Mouse (Mus musculus): ENCODE measurements around the gene Tenm1. TPM values are rescaled to one million over a fixed set of nuclear protein-coding genes. Genes with fewer than 3 reads are reported as not detected.

The Tenm1 gene
- polyA plus RNA-seq, 1 experiment from 2014 or later, result 2.6 TPM

GRCm38 (mm10) chrX:43372526-43372925, 56.4 kb downstream of the Tenm1 start:
- 67% methylated on average over 1 of the region's 1 CpGs for WGBS
- H3K27me3 ChIP-seq (replicated peaks; ENCODE audit: control insufficient read depth, insufficient read depth, low read length), result no peaks in the 10 kb centered on the region
- no peak overlapping the region for H3K9ac ChIP-seq (ENCODE audit: low read depth, low read length)
- H3K9me3 ChIP-seq (ENCODE audit: control insufficient read depth, low read length), result no peaks in the 10 kb centered on the region
- no peak overlapping the region for H3K4me2 ChIP-seq (ENCODE audit: low read depth, low read length)
- no peaks in the 10 kb centered on the region for H3K36me3 ChIP-seq (ENCODE audit: control insufficient read depth, insufficient read depth, low read length)
- ATAC-seq (ENCODE audit: low read depth) (no peak), DNase-seq (ENCODE audit: low spot score) (no peak)
- no peaks in the 10 kb centered on the region for H3K4me1 ChIP-seq (ENCODE audit: control insufficient read depth, insufficient read depth, low read length)
- no peak overlapping the region for H3K4me3 ChIP-seq (ENCODE audit: low read depth, low read length)
- H3K27ac ChIP-seq (replicated peaks; ENCODE audit: low read depth, low read length), result no peak overlapping the region

- no peaks in the 10 kb centered on the region for H3K27me3 ChIP-seq (replicated peaks; ENCODE audit: control insufficient read depth, insufficient read depth, low read length)
- WGBS, result 59% methylated on average over 1 of the region's 1 CpGs
- no peak for ATAC-seq (ENCODE audit: low read depth)
These were observed 109.6 kb downstream of the Tenm1 start for GRCm38 (mm10) chrX:43319351-43319750.

DNA sequence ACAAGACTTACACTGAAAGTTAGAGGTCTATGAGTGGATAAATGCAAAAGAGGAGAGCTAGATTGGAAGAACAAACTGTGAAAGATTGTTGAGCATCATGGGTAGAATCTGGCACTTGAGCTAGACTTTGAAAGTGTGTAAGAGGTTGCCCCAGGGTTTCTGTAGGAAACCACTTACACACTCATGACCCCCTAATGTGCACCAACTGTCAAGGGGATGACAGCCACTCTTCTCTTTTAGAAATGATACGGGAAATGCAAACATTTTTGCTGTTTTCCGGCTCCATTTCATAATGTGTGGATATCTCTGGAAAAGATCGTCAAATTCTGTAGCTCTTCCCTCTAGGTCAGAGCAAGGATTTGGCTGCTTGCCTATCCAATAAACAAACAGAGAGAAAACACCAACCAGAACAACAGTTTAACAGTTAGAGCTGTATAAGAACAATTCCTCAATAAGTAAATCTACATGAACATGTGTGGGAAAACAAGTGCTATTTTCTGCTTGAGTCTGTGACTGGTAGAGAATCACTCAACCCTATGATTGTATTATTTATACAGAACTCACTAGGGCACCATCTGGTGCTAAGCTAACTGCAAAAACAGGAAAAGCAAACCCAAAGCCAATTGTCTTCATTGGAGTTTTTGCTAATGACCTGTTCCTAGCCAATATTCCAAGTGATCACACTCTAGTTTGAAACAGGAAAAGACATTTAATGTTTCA, 111.0 kb downstream of the Tenm1 start:
- H3K9ac ChIP-seq (ENCODE audit: low read depth, low read length), result no peak overlapping the region
- no peak overlapping the region for H3K4me2 ChIP-seq (ENCODE audit: low read depth, low read length)
- H3K9me3 ChIP-seq (ENCODE audit: control insufficient read depth, low read length), result no peaks in the 10 kb centered on the region
- no peaks in the 10 kb centered on the region for H3K4me1 ChIP-seq (ENCODE audit: control insufficient read depth, insufficient read depth, low read length)
- H3K27ac ChIP-seq (replicated peaks; ENCODE audit: low read depth, low read length), result no peak overlapping the region
- H3K27me3 ChIP-seq (replicated peaks; ENCODE audit: control insufficient read depth, insufficient read depth, low read length), result no peaks in the 10 kb centered on the region
- H3K36me3 ChIP-seq (ENCODE audit: control insufficient read depth, insufficient read depth, low read length), result no peaks in the 10 kb centered on the region
- no peak for ATAC-seq (ENCODE audit: low read depth)
- no peak for DNase-seq (ENCODE audit: low spot score)
- WGBS, result 85% methylated on average over 3 of the region's 3 CpGs
- H3K4me3 ChIP-seq (ENCODE audit: low read depth, low read length), result no peak overlapping the region

More at GRCm38 (mm10) chrX:43319351-43319750, 109.6 kb downstream of the Tenm1 start:
- Histone ChIP-seq H3K4me1 (ENCODE audit: control insufficient read depth, insufficient read depth, low read length) (no peaks in the 10 kb centered on the region), H3K9ac (ENCODE audit: low read depth, low read length) (no peak overlapping the region), H3K9me3 (ENCODE audit: control insufficient read depth, low read length) (no peaks in the 10 kb centered on the region), H3K4me2 (ENCODE audit: low read depth, low read length) (no peak overlapping the region), H3K36me3 (ENCODE audit: control insufficient read depth, insufficient read depth, low read length) (no peaks in the 10 kb centered on the region), H3K27ac (replicated peaks; ENCODE audit: low read depth, low read length) (no peak overlapping the region), H3K4me3 (ENCODE audit: low read depth, low read length) (no peak overlapping the region)
- DNase-seq (ENCODE audit: low spot score), result no peak

DNA sequence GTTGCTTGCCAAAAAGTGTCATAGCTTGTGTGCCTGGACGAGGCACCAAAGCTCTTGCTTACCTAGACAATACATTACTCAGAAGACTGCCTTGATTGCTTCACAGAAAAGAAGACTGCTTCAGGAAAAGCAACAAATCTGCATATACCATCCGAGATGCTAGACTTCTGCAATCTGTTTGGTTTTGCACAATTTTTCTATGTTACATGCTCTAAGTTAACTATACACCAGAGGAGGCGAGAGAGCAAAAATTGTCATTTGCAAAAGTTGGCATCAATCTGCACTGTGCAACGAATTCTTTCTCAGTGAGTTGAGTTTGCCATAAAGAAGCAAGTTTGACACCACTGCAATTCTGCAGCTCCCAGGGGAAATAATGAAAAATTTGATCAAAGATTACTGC, 193.1 kb downstream of the Tenm1 start:
- ATAC-seq (ENCODE audit: low read depth) (no peak), DNase-seq (ENCODE audit: low spot score) (no peak)
- WGBS, result 76% methylated on average over 4 of the region's 4 CpGs
- H3K4me2 ChIP-seq (ENCODE audit: low read depth, low read length), result no peak overlapping the region
- H3K4me1 ChIP-seq (ENCODE audit: control insufficient read depth, insufficient read depth, low read length), result no peaks in the 10 kb centered on the region
- H3K27me3 ChIP-seq (replicated peaks; ENCODE audit: control insufficient read depth, insufficient read depth, low read length), result no peaks in the 10 kb centered on the region
- no peak overlapping the region for H3K9ac ChIP-seq (ENCODE audit: low read depth, low read length)
- H3K4me3 ChIP-seq (ENCODE audit: low read depth, low read length), result no peak overlapping the region
- H3K9me3 ChIP-seq (ENCODE audit: control insufficient read depth, low read length), result no peaks in the 10 kb centered on the region
- no peaks in the 10 kb centered on the region for H3K36me3 ChIP-seq (ENCODE audit: control insufficient read depth, insufficient read depth, low read length)
- no peak overlapping the region for H3K27ac ChIP-seq (replicated peaks; ENCODE audit: low read depth, low read length)

- Histone ChIP-seq H3K36me3 (ENCODE audit: control insufficient read depth, insufficient read depth, low read length) (no peaks in the 10 kb centered on the region), H3K4me3 (ENCODE audit: low read depth, low read length) (no peak overlapping the region), H3K9ac (ENCODE audit: low read depth, low read length) (no peak overlapping the region), H3K9me3 (ENCODE audit: control insufficient read depth, low read length) (no peaks in the 10 kb centered on the region), H3K27me3 (replicated peaks; ENCODE audit: control insufficient read depth, insufficient read depth, low read length) (no peaks in the 10 kb centered on the region), H3K4me1 (ENCODE audit: control insufficient read depth, insufficient read depth, low read length) (no peaks in the 10 kb centered on the region), H3K4me2 (ENCODE audit: low read depth, low read length) (no peak overlapping the region), H3K27ac (replicated peaks; ENCODE audit: low read depth, low read length) (no peak overlapping the region)
- ATAC-seq (ENCODE audit: low read depth) (no peak), DNase-seq (ENCODE audit: low spot score) (no peak)
- 81% methylated on average over 3 of the region's 3 CpGs for WGBS
These were observed 223.9 kb downstream of the Tenm1 start for GRCm38 (mm10) chrX:43205003-43205402.

GRCm38 (mm10) chrX:43202249-43202783, 226.6 kb downstream of the Tenm1 start:
- Histone ChIP-seq H3K4me2 (ENCODE audit: low read depth, low read length) (no peak overlapping the region), H3K4me1 (ENCODE audit: control insufficient read depth, insufficient read depth, low read length) (no peaks in the 10 kb centered on the region), H3K9me3 (ENCODE audit: control insufficient read depth, low read length) (no peaks in the 10 kb centered on the region), H3K4me3 (ENCODE audit: low read depth, low read length) (no peak overlapping the region), H3K27me3 (replicated peaks; ENCODE audit: control insufficient read depth, insufficient read depth, low read length) (no peaks in the 10 kb centered on the region), H3K36me3 (ENCODE audit: control insufficient read depth, insufficient read depth, low read length) (no peaks in the 10 kb centered on the region), H3K9ac (ENCODE audit: low read depth, low read length) (no peak overlapping the region), H3K27ac (replicated peaks; ENCODE audit: low read depth, low read length) (no peak overlapping the region)
- no peak for ATAC-seq (ENCODE audit: low read depth)
- DNase-seq (ENCODE audit: low spot score), result peak; percentile 2
- 54% methylated on average over 5 of the region's 5 CpGs for WGBS

GRCm38 (mm10) chrX:43182975-43183374, 246.0 kb downstream of the Tenm1 start:
- Histone ChIP-seq H3K4me1 (ENCODE audit: control insufficient read depth, insufficient read depth, low read length) (no peaks in the 10 kb centered on the region), H3K36me3 (ENCODE audit: control insufficient read depth, insufficient read depth, low read length) (no peaks in the 10 kb centered on the region), H3K4me2 (ENCODE audit: low read depth, low read length) (no peak overlapping the region), H3K9me3 (ENCODE audit: control insufficient read depth, low read length) (no peaks in the 10 kb centered on the region), H3K9ac (ENCODE audit: low read depth, low read length) (no peak overlapping the region), H3K4me3 (ENCODE audit: low read depth, low read length) (no peak overlapping the region), H3K27me3 (replicated peaks; ENCODE audit: control insufficient read depth, insufficient read depth, low read length) (no peaks in the 10 kb centered on the region), H3K27ac (replicated peaks; ENCODE audit: low read depth, low read length) (no peak overlapping the region)
- DNase-seq (ENCODE audit: low spot score), result no peak
- WGBS, result 86% methylated on average over 1 of the region's 1 CpGs
- ATAC-seq (ENCODE audit: low read depth), result no peak

GRCm38 (mm10) chrX:43151561-43151960, 277.4 kb downstream of the Tenm1 start:
- no peaks in the 10 kb centered on the region for H3K4me1 ChIP-seq (ENCODE audit: control insufficient read depth, insufficient read depth, low read length)
- H3K27me3 ChIP-seq (replicated peaks; ENCODE audit: control insufficient read depth, insufficient read depth, low read length), result no peaks in the 10 kb centered on the region
- DNase-seq (ENCODE audit: low spot score) (no peak), ATAC-seq (ENCODE audit: low read depth) (no peak)
- H3K4me2 ChIP-seq (ENCODE audit: low read depth, low read length), result no peak overlapping the region
- no peak overlapping the region for H3K27ac ChIP-seq (replicated peaks; ENCODE audit: low read depth, low read length)
- no peaks in the 10 kb centered on the region for H3K36me3 ChIP-seq (ENCODE audit: control insufficient read depth, insufficient read depth, low read length)
- H3K9ac ChIP-seq (ENCODE audit: low read depth, low read length), result no peak overlapping the region
- 82% methylated on average over 3 of the region's 3 CpGs for WGBS
- H3K4me3 ChIP-seq (ENCODE audit: low read depth, low read length), result no peak overlapping the region
- H3K9me3 ChIP-seq (ENCODE audit: control insufficient read depth, low read length), result no peaks in the 10 kb centered on the region

DNA sequence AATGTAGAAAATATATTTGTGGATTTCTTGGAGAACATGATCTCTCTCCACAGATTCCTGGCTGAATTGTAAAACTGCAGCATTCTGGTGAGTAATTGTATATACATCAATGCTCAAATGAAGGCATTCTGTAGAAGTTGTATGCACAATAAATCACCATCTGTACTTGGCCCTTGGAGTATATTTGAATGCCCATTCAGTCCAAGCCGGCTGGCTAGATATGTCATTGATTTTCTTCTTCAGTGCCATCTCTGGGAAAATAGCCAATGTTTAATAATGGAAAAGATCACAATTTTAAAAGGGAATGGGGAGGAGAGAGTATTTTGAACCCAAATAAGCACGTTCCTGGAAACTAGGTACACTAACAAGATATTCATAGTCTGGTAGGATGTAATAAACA, 299.2 kb downstream of the Tenm1 start:
- WGBS, result 68% methylated on average over 2 of the region's 2 CpGs
- Histone ChIP-seq H3K27ac (replicated peaks; ENCODE audit: low read depth, low read length) (no peak overlapping the region), H3K9ac (ENCODE audit: low read depth, low read length) (no peak overlapping the region), H3K36me3 (ENCODE audit: control insufficient read depth, insufficient read depth, low read length) (no peaks in the 10 kb centered on the region), H3K4me1 (ENCODE audit: control insufficient read depth, insufficient read depth, low read length) (no peaks in the 10 kb centered on the region), H3K4me3 (ENCODE audit: low read depth, low read length) (no peak overlapping the region), H3K4me2 (ENCODE audit: low read depth, low read length) (no peak overlapping the region), H3K9me3 (ENCODE audit: control insufficient read depth, low read length) (no peaks in the 10 kb centered on the region), H3K27me3 (replicated peaks; ENCODE audit: control insufficient read depth, insufficient read depth, low read length) (no peaks in the 10 kb centered on the region)
- no peak for DNase-seq (ENCODE audit: low spot score)
- no peak for ATAC-seq (ENCODE audit: low read depth)
